Mouse (Mus musculus): ENCODE measurements at regions not wholly inside any gene's neighbourhood (a gene's known extent, or its start where the extent isn't known, plus 50 kb on each side); places are given as distances from the start of the nearest gene placed in this dataset.

DNA sequence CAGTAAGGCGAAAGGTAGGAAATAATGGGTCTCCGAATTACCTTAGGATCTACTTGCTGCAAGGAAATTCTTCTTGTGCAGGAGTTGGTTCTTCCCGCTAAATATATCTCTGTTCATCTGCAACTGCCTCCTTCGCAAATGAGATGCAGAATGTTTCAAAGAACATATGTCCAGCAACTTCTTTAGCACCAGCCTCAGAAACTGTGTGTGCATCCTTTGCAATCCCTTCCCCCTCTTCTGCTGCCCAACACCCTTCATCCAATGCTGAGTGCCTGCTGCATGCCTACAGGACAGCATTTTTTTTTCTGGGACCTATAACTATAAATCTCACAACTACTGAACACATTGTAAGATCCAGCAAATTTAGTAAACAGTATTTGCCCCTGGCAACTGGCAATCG, 402.1 kb downstream of the Rnf144a start:
- TF ChIP-seq CTCF (IDR thresholded peaks at IDR 0.05; ENCODE audit: control insufficient read depth, insufficient read depth, insufficient read length) (no peak), MAX (IDR thresholded peaks at IDR 0.05) (no peak), USF1 (IDR thresholded peaks at IDR 0.05; ENCODE audit: low read depth) (no peak), FOSL1 (IDR thresholded peaks at IDR 0.05; ENCODE audit: insufficient read depth, low read length, poor library complexity, severe bottlenecking) (no peak), MYOG (IDR thresholded peaks at IDR 0.05; ENCODE audit: control insufficient read depth, extremely low read depth, insufficient read length) (no peak), CEBPB (IDR thresholded peaks at IDR 0.05; ENCODE audit: low read depth) (no peak), MYOD1 (IDR thresholded peaks at IDR 0.05; ENCODE audit: control insufficient read depth, insufficient read length, low read depth) (no peak)
- Histone ChIP-seq H3K27me3 (ENCODE audit: control insufficient read depth, insufficient read depth, insufficient read length) (no peaks in the 10 kb centered on the region), H3K4me3 (ENCODE audit: insufficient read depth, poor library complexity, severe bottlenecking) (no peak overlapping the region), H3K79me2 (ENCODE audit: control insufficient read depth, insufficient read depth) (no peaks in the 10 kb centered on the region), H3K36me3 (ENCODE audit: control insufficient read depth, insufficient read depth) (no peaks in the 10 kb centered on the region), H3K79me3 (ENCODE audit: low read depth) (no peaks in the 10 kb centered on the region), H3ac (ENCODE audit: control insufficient read depth, insufficient read length, low read depth) (no peak overlapping the region)

DNA sequence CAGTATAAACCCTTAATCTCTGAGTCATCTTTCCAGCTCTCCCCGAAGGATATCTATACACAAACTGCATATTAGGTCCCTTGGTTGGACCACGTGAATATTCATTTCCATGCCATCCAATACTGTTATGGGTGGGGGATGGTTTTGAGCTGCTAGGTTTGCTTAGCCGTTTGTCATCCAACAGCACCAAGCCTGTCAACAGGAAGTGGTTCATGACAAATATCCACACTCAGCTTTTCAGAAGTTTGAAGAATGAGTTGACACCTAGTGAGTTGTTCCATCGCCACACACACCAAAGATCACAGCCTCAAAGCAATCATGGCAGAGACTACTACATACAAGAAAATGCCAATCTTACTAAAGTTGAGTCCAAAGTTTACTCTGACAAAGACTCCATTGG, 421.0 kb downstream of the Rnf144a start:
- H3K79me2 ChIP-seq (ENCODE audit: control insufficient read depth, insufficient read depth) = no peaks in the 10 kb centered on the region
- H3K27me3 ChIP-seq (ENCODE audit: control insufficient read depth, insufficient read depth, insufficient read length) = no peaks in the 10 kb centered on the region
- no peak overlapping the region for H3ac ChIP-seq (ENCODE audit: control insufficient read depth, insufficient read length, low read depth)
- H3K79me3 ChIP-seq (ENCODE audit: low read depth) = no peaks in the 10 kb centered on the region
- H3K36me3 ChIP-seq (ENCODE audit: control insufficient read depth, insufficient read depth) = no peaks in the 10 kb centered on the region
- TF ChIP-seq MYOD1 (IDR thresholded peaks at IDR 0.05; ENCODE audit: control insufficient read depth, insufficient read length, low read depth) (no peak), CEBPB (IDR thresholded peaks at IDR 0.05; ENCODE audit: low read depth) (no peak), FOSL1 (IDR thresholded peaks at IDR 0.05; ENCODE audit: insufficient read depth, low read length, poor library complexity, severe bottlenecking) (no peak), CTCF (IDR thresholded peaks at IDR 0.05; ENCODE audit: control insufficient read depth, insufficient read depth, insufficient read length) (no peak), MAX (IDR thresholded peaks at IDR 0.05) (no peak), MYOG (IDR thresholded peaks at IDR 0.05; ENCODE audit: control insufficient read depth, extremely low read depth, insufficient read length) (no peak)
- no peak overlapping the region for H3K4me3 ChIP-seq (ENCODE audit: insufficient read depth, poor library complexity, severe bottlenecking)

DNA sequence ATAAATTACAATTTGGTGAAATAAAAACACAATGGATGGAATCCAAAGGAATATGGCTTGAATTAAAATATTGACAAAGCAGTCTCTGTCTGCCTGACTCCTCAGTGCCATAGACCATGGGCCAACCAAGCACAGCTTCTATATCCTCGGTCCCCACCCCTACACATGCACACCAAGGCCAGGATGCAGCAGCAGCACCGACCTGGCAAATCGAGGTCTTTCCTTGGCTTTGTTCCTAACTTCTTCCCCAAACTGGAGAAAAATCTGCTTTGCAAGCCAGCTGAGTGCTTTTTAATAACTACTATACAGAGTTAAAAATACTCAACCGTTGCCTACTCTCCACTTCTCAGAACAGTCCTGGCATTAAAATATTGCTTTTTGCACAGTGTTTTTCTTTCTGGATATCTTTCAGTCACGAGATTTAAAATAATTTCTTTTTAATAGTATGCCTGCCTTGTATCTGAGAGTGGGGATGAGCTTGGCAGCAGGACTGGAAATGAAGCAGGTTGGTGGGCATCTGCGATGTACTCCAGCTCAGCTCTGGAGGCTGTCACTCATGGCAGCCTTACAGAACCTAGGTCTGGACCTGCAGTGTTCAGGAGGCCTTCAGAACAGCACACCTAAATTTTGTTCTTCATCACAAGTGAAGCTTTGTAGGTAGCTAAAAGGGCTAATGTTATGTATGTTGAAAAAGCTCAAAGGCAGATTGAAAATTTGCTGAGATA, 423.1 kb downstream of the Rnf144a start:
- H3K4me3 ChIP-seq (ENCODE audit: insufficient read depth, poor library complexity, severe bottlenecking) = no peak overlapping the region
- no peaks in the 10 kb centered on the region for H3K36me3 ChIP-seq (ENCODE audit: control insufficient read depth, insufficient read depth)
- no peaks in the 10 kb centered on the region for H3K79me2 ChIP-seq (ENCODE audit: control insufficient read depth, insufficient read depth)
- H3ac ChIP-seq (ENCODE audit: control insufficient read depth, insufficient read length, low read depth) = no peak overlapping the region
- TF ChIP-seq MYOD1 (IDR thresholded peaks at IDR 0.05; ENCODE audit: control insufficient read depth, insufficient read length, low read depth) (no peak), CTCF (IDR thresholded peaks at IDR 0.05; ENCODE audit: control insufficient read depth, insufficient read depth, insufficient read length) (no peak), MYOG (IDR thresholded peaks at IDR 0.05; ENCODE audit: control insufficient read depth, extremely low read depth, insufficient read length) (no peak), USF1 (IDR thresholded peaks at IDR 0.05; ENCODE audit: low read depth) (no peak), CEBPB (IDR thresholded peaks at IDR 0.05; ENCODE audit: low read depth) (no peak), FOSL1 (IDR thresholded peaks at IDR 0.05; ENCODE audit: insufficient read depth, low read length, poor library complexity, severe bottlenecking) (no peak), MAX (IDR thresholded peaks at IDR 0.05) (no peak)
- H3K79me3 ChIP-seq (ENCODE audit: low read depth) = no peaks in the 10 kb centered on the region
- no peaks in the 10 kb centered on the region for H3K27me3 ChIP-seq (ENCODE audit: control insufficient read depth, insufficient read depth, insufficient read length)

DNA sequence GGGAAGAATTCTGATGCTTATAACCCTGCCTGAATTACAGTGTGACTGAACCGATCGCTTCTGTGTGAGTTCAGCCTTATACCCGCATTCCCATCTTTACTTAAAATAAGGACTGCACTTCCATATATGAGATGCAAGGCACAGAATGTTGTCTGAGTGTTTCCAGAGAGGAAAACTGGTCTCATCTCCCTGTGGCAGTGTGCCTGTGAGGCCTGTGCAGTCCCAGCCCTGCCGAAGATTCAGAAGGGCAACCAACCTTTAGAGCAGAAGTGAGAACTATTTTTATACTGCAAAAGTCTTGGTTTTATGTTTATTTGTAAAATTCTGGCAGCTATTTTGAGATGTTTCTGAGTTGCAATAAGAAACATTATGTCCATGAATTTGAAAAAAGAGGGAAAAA, 432.5 kb downstream of the Rnf144a start:
- Histone ChIP-seq H3K27me3 (ENCODE audit: control insufficient read depth, insufficient read depth, insufficient read length) (no peaks in the 10 kb centered on the region), H3K4me3 (ENCODE audit: insufficient read depth, poor library complexity, severe bottlenecking) (no peak overlapping the region), H3K36me3 (ENCODE audit: control insufficient read depth, insufficient read depth) (no peaks in the 10 kb centered on the region), H3K79me2 (ENCODE audit: control insufficient read depth, insufficient read depth) (no peaks in the 10 kb centered on the region), H3ac (ENCODE audit: control insufficient read depth, insufficient read length, low read depth) (no peak overlapping the region), H3K79me3 (ENCODE audit: low read depth) (no peaks in the 10 kb centered on the region)
- no peak for TF ChIP-seq USF1 (IDR thresholded peaks at IDR 0.05; ENCODE audit: low read depth)
- no peak for TF ChIP-seq MAX (IDR thresholded peaks at IDR 0.05)
- TF ChIP-seq MYOG (IDR thresholded peaks at IDR 0.05; ENCODE audit: control insufficient read depth, extremely low read depth, insufficient read length) = no peak
- TF ChIP-seq CTCF (IDR thresholded peaks at IDR 0.05; ENCODE audit: control insufficient read depth, insufficient read depth, insufficient read length) = no peak
- no peak for TF ChIP-seq FOSL1 (IDR thresholded peaks at IDR 0.05; ENCODE audit: insufficient read depth, low read length, poor library complexity, severe bottlenecking)
- TF ChIP-seq CEBPB (IDR thresholded peaks at IDR 0.05; ENCODE audit: low read depth) = no peak
- no peak for TF ChIP-seq MYOD1 (IDR thresholded peaks at IDR 0.05; ENCODE audit: control insufficient read depth, insufficient read length, low read depth)

DNA sequence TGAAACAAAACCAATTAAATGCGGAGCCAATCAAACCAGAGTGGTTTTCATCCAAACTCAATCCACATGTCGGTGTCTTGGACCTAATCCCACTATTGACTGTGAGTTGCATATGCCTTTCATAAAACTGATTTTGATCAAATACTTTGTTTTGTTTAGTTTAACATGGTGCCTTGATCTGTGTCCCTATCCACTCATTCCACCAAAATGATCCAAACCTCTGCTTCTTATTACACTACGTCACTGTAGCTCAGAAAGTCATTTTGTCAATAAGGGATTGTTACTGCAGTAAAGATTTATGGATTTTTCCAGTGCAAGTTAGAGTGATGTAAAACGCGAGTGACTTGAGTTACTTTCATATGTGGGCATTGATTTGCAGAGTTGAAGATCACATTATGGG, 436.7 kb downstream of the Rnf144a start:
- Histone ChIP-seq H3K36me3 (ENCODE audit: control insufficient read depth, insufficient read depth) (no peaks in the 10 kb centered on the region), H3ac (ENCODE audit: control insufficient read depth, insufficient read length, low read depth) (no peak overlapping the region), H3K4me3 (ENCODE audit: insufficient read depth, poor library complexity, severe bottlenecking) (no peak overlapping the region), H3K79me3 (ENCODE audit: low read depth) (no peaks in the 10 kb centered on the region), H3K27me3 (ENCODE audit: control insufficient read depth, insufficient read depth, insufficient read length) (no peaks in the 10 kb centered on the region), H3K79me2 (ENCODE audit: control insufficient read depth, insufficient read depth) (no peaks in the 10 kb centered on the region)
- TF ChIP-seq MYOD1 (IDR thresholded peaks at IDR 0.05; ENCODE audit: control insufficient read depth, insufficient read length, low read depth) = no peak
- no peak for TF ChIP-seq MAX (IDR thresholded peaks at IDR 0.05)
- TF ChIP-seq MYOG (IDR thresholded peaks at IDR 0.05; ENCODE audit: control insufficient read depth, extremely low read depth, insufficient read length) = no peak
- no peak for TF ChIP-seq USF1 (IDR thresholded peaks at IDR 0.05; ENCODE audit: low read depth)
- TF ChIP-seq CEBPB (IDR thresholded peaks at IDR 0.05; ENCODE audit: low read depth) = no peak
- no peak for TF ChIP-seq FOSL1 (IDR thresholded peaks at IDR 0.05; ENCODE audit: insufficient read depth, low read length, poor library complexity, severe bottlenecking)
- no peak for TF ChIP-seq CTCF (IDR thresholded peaks at IDR 0.05; ENCODE audit: control insufficient read depth, insufficient read depth, insufficient read length)
